Mouse (Mus musculus) heart, postnatal 14 days (tissue): Measurements from ENCODE around the gene Erbb4. TPM values are rescaled to one million over a fixed set of nuclear protein-coding genes. Genes with fewer than 3 reads are reported as not detected.
A peak's percentile ranks its signal among the peaks of the same experiment; 100 is the strongest.

Source experiments
- DNase-seq, 2 experiments: peaks; one replicate each; pipeline ENCODE4 v3.0.0; 2021 to 2022
- intact Hi-C: fragments of 180-260 bp; cut with DNase I; formaldehyde crosslinking; loops from one replicate; pipeline ENCODE4 v1.15.1; 2025
- total RNA-seq, 2 experiments: library from RNA; stranded (reverse); gene quantifications; 2 replicates each; pipeline ENCODE4 v1.2.3; 2021

Gene Erbb4
- total RNA-seq, 2 experiments from 2014 or later = 15.0 to 17.0 TPM

GRCm38 (mm10) chr1:68142562-68143350 is 965.1 kb downstream of the Erbb4 start:
- no peak for DNase-seq
- intact Hi-C loops = no loop called here

- DNase-seq = no peak
- intact Hi-C loops = no loop called here
Observed at GRCm38 (mm10) chr1:68134943-68135342, 972.9 kb downstream of the Erbb4 start.

- DNase-seq = no peak
Observed at GRCm38 (mm10) chr1:68134450-68134849, 973.4 kb downstream of the Erbb4 start.

GRCm38 (mm10) chr1:68123541-68123940 is 984.3 kb downstream of the Erbb4 start:
- no peak for DNase-seq

More at GRCm38 (mm10) chr1:68134450-68134849, 973.4 kb downstream of the Erbb4 start:
- intact Hi-C loops = no loop called here

GRCm38 (mm10) chr1:68120364-68120763 is 987.5 kb downstream of the Erbb4 start:
- DNase-seq = no peak

More at GRCm38 (mm10) chr1:68123541-68123940, 984.3 kb downstream of the Erbb4 start:
- intact Hi-C loops = no loop called here

GRCm38 (mm10) chr1:68115721-68116120 is 992.1 kb downstream of the Erbb4 start:
- intact Hi-C loops = no loop called here
- DNase-seq = no peak

More at GRCm38 (mm10) chr1:68120364-68120763, 987.5 kb downstream of the Erbb4 start:
- intact Hi-C loops = no loop called here

- intact Hi-C loops = loop anchor here (5.0 kb wide), 2 partner anchors 1011 to 1031 kb away; no protein-coding TSS in a partner anchor
- peak; percentile 2 to 28 for DNase-seq
Observed at GRCm38 (mm10) chr1:68106543-68106860, 1001.4 kb downstream of the Erbb4 start.

- DNase-seq = no peak
- intact Hi-C loops = loop anchor here (5.0 kb wide), 2 partner anchors 1011 to 1031 kb away; no protein-coding TSS in a partner anchor
Observed at GRCm38 (mm10) chr1:68105834-68106542, 1001.9 kb downstream of the Erbb4 start.

- no peak for DNase-seq
- intact Hi-C loops = no loop called here
Observed at GRCm38 (mm10) chr1:68089623-68090022, 1018.2 kb downstream of the Erbb4 start.

- no peak for DNase-seq
- intact Hi-C loops = no loop called here
Observed at GRCm38 (mm10) chr1:68056494-68056893, 1051.4 kb downstream of the Erbb4 start.

- no peak for DNase-seq
Observed at GRCm38 (mm10) chr1:68054715-68055114, 1053.1 kb downstream of the Erbb4 start.

GRCm38 (mm10) chr1:68049856-68050255 is 1058.0 kb downstream of the Erbb4 start:
- intact Hi-C loops = no loop called here

More at GRCm38 (mm10) chr1:68054715-68055114, 1053.1 kb downstream of the Erbb4 start:
- intact Hi-C loops = no loop called here

GRCm38 (mm10) chr1:68047139-68047538 is 1060.7 kb downstream of the Erbb4 start:
- no peak for DNase-seq
- intact Hi-C loops = no loop called here

More at GRCm38 (mm10) chr1:68049856-68050255, 1058.0 kb downstream of the Erbb4 start:
- DNase-seq = no peak

GRCm38 (mm10) chr1:68046551-68046970 is 1061.3 kb downstream of the Erbb4 start:
- intact Hi-C loops = no loop called here
- DNase-seq = peak in 1 of 2 experiments; percentile 4

- no peak for DNase-seq
- intact Hi-C loops = no loop called here
Observed at GRCm38 (mm10) chr1:68024086-68024940, 1083.5 kb downstream of the Erbb4 start.

GRCm38 (mm10) chr1:68020020-68020419 is 1087.8 kb downstream of the Erbb4 start:
- intact Hi-C loops = no loop called here
- DNase-seq = no peak

GRCm38 (mm10) chr1:68019618-68020017 is 1088.2 kb downstream of the Erbb4 start:
- intact Hi-C loops = no loop called here
- DNase-seq = no peak
